Mouse (Mus musculus) gastrocnemius, postnatal 36 days (tissue): ENCODE results near the gene Zfp654. TPM values are rescaled to one million over a fixed set of nuclear protein-coding genes. Genes with fewer than 3 reads are reported as not detected.

ENCODE experiments used
- DNase-seq, 2 experiments: peaks; one replicate each; pipeline ENCODE4 v3.0.0; 2022
- intact Hi-C: fragments of 180-260 bp; cut with DNase I; formaldehyde crosslinking; loops from one replicate; pipeline ENCODE4 v1.15.1; 2025
- long read RNA-seq, 2 experiments: library from polyadenylated mRNA; stranded (forward); transcript quantifications; one replicate each; pipeline ENCODE4 v2.0.0; 2021
- total RNA-seq, 2 experiments: library from RNA; stranded (reverse); gene quantifications; 2 replicates each; pipeline ENCODE4 v1.2.3; 2021

Zfp654 gene
- 1 to 10 TPM; 8.0 to 9.1 TPM for total RNA-seq
- long read RNA-seq, experiment 1, full-length matches to known transcripts, result 2 of 2 reads
- long read RNA-seq, experiment 1, partial matches to known transcripts, result 0 of 2 reads
- long read RNA-seq, experiment 1, other reads (novel, unspliced or antisense), result 0 of 2 reads
- long read RNA-seq, experiment 2, full-length matches to known transcripts, result 1 of 3 reads
- long read RNA-seq, experiment 2, partial matches to known transcripts, result 0 of 3 reads
- long read RNA-seq, experiment 2, other reads (novel, unspliced or antisense), result 2 of 3 reads

DNA sequence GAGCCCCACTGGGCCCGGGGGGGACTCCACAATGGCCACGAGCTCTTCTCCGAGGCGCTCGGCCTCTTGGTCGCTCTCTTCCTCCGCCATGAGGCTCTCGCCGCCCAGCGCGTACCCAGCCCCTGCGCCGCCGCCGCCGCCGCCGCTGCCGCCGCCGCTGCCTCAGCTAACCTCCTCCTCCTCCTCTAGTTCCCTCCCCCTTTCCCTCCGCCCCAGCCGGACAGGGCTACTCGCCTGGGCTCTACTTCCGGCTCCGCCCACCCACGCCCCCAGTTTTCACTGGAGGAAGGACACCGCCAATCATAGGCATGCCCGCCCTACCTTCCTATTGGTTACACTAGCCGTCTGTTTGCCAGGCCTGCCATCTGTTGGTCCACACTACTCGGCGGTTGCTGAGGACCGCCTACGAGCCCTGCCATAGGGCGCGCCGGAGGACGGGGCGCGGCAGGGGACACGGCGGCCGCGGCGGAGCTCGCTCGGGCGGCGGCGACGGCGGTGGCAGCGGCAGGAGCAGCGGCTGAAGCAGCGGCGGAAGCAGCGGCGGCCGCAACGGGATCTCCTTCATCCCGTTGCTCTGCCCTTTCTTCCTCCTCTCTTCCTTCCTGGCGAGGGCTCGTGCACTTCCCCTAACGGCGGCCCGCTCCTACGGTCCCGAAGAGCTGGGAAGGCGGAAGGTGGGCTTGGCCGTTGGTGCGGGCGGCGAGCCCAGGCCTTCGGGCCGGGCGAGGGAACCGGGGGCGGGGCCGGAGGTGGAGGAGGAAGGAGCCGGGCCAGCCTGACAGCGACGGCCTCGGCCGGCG, at the start of gene Zfp654, which contains the start of gene Cggbp1:
TSS of gene Zfp654 (minus strand) at position 90 of the 800 bp plus-strand sequence.
TSS of gene Cggbp1 (plus strand) at position 434 of the 800 bp plus-strand sequence.
- intact Hi-C loops, result loop anchor here (2.0 kb wide), 1 partner anchor 81 kb away; the partner anchor contains the start of gene 4930453N24Rik
- peak; percentile 99 to 100 for DNase-seq

DNA sequence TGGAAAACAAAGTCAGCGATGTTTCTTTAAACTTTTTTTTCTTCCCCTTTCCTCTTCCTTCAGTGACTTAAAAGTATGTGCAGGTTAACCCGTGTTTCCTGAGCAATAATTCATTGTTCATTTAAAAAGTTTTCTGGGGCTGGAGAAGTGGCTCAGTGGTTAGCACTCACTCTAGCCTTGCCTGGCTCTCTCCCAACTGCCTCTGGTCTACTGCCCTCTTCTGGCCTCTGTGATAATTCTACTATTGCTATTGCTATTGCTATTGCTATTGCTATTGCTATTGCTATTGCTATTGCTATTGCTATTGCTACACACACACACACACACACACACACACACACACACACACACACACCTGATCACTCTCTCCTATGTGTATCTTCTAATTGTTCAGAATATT, 47.6 kb upstream of the Zfp654 start:
- DNase-seq, result no peak
- intact Hi-C loops, result no loop called here

DNA sequence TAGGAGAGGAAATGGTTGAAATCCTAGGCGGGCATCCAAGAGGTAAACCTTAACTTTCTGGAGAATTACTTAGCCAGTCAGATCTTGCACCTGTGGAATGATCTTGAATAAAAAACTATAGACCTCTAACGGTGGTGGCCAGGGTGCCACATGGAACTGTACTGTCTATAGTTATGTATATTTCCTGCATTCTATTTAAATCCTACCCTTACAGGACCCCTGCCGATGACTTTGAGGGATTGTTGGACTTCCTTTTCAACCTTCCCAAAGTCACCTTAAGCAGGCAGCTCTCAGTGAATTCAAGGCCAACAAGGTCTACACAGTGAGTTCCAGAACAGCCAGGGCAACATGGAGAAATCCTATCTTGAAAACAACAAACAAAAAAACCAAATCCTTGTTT, 38.0 kb upstream of the Zfp654 start:
- DNase-seq, result no peak
- intact Hi-C loops, result no loop called here

DNA sequence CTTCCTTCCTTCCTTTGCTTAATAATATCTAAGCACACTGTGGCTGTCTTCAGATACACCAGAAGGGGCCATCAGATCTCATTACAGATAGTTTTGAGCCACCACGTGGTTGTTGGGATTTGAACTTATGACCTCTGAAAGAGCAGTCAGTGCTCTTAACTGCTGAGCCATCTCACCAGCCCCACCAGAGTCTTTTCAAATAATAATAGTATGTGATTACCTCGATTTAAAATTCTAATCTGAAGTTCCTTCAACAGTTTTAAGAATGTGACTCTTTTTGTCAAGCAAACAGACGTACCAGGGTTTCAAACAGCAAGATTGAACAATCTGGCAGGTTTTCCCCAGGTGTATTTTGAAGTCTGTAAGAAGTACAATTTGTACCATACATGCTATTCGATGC, 34.1 kb upstream of the Zfp654 start:
- intact Hi-C loops, result no loop called here
- DNase-seq, result no peak

DNA sequence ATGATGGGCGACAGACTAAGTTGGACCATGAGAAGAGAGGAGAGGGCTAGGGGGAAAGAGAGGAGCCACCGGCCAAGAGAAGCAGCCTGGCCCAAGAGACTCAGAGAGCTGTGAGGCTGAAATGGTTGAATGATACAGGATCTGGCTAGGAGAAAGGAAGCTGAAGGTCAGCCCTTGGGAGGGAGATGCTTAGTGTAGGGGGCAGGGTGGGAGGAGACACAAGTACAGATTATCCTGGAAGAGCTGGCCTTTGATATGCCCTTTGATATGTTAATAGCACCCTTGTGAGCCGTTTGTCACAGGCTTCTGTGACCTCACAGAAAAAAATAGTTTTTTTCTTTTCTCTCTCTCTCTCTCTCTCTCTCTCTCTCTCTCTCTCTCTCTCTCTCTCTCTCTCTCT, 33.7 kb upstream of the Zfp654 start:
- DNase-seq, result no peak
- intact Hi-C loops, result no loop called here

DNA sequence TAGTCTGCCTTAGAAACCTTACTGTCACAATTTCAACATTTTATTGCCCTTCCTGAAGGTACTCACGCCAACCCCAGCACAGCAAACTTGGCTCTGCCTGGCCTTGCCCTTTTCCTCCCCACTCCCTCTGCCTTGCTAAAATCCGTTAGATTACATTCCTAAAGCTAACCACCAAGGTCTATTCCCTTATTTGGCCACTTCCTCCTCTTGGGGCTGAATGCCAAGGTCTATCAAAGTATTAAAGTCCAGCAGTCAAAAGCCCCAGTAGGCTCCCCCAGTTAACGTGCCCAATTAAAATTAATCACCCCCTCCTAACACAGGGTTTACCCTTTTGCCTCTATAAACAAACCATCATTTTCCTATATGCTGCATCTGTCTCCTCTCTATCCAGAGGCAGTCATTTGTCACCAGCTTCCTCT, 33.0 kb upstream of the Zfp654 start:
- intact Hi-C loops, result no loop called here
- DNase-seq, result no peak

DNA sequence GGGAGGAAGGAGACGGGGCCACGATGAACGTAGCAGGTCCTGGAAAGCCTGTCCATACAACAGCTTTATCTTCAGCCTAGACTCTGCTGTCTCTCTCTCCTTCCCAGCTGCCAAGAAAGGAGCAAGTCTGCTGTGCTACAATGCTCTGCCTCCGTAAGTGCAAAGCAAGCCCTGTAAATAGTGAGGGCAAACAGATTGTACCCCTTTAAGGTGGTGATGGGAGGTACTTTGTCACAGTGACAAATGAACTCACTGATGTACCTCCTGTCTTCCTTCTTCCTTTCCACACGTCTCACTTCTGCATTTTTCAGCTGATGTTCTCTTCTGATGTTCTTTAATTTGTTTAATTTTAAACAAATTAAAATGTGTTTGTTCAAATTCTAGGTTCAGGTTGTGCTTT, 32.4 kb upstream of the Zfp654 start:
- no peak for DNase-seq
- intact Hi-C loops, result no loop called here

DNA sequence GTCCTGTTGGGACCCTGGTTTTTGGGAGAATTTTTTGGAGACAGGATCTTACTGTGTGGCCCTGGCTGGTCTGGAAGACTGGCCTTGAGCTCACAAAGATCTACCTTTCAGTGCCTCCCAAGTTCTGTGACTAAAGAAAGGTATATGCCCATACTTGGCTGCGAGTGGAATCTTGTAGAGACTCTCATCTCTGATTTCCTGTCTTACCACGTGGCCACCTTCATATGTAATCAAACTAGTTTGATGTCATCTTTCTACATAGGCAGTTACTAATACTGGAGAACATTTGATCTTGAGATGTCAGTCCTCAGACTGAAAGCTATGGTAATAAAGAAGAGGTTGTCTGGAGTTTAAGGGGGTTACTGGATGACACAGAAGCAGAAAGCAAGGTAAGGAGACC, 30.0 kb upstream of the Zfp654 start:
- DNase-seq, result no peak
- intact Hi-C loops, result no loop called here

DNA sequence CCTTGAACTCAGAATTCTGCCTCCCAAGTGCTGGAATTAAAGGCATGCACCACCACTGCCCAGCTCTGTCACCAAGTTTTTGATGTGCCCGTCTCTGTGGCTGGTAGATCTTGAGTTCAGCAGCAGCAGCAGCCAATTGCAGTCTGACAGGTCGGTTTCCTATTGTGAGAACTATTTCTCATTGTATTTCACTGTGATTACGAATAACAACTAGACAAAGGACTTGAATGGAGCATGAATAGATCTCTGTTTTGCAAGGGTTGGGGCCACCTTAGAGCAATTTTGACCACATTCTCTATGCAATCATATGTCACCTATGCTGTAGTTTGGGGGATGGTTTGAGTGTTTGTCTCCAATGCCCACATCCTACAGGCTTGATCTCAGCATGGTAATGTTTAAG, 29.5 kb upstream of the Zfp654 start:
- DNase-seq, result no peak
- intact Hi-C loops, result no loop called here

DNA sequence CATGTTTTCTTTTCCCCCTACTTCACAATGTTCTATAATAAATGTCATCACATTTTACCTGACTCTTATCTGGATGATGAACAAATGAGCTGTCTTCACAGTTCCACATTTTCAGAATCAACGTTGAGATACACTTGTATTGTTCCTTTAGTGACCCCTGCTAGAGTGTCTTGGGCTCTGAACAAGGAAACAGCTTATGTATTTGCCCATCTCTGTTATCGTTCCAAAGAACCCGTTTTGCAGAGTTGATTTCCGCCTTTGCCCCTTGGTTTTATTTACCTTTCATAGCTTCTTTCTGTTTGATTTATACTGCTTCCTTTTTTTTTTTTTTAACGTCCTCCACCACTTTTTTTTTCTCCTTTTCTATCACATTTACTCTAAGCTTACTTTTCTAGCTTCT, 28.3 kb upstream of the Zfp654 start:
- intact Hi-C loops, result no loop called here
- DNase-seq, result no peak

DNA sequence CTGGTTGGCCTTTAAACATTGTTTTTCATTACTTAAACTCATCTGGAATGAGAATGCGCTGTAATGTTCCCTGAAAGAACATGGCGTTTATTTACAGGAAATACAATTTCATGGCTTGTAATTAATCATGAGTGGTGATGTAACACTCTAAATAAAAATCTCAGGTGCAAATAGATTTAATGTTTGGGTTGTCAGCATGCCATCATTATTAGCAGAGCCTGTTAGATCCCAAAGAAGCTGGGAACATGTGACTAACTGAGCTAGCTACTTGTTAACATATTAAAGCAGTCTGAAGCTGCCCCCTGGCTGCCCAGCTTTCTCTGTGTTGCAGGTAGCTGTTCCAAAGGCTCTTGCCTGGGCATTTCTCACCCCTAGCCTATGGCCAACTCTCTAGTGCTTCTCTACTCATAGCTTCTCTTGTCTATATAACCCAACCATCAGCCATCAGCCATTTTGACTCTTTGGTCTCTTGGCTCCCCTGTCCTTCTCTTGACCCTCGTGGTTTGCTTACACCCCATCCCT, 27.2 kb upstream of the Zfp654 start:
- DNase-seq, result no peak
- intact Hi-C loops, result no loop called here

DNA sequence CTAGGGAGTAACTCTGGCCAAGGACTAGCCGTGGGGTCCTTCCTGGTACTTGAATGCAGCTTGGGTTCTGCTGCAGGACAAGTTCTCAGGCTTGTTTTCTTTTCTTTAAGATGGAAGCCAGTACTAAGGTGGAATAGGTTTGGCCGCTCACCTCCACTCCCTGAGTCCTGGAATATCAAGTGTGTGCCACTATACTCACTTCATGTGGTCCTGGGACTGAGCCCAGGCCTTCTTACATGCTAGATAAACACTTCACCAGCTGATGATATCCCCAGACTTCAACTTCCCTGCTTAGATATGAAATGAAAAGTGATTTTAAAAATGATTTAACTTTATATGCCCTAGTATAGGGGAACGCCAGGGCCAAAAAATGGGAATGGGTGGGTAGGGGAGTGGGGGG, 25.9 kb upstream of the Zfp654 start:
- no peak for DNase-seq
- intact Hi-C loops, result no loop called here

DNA sequence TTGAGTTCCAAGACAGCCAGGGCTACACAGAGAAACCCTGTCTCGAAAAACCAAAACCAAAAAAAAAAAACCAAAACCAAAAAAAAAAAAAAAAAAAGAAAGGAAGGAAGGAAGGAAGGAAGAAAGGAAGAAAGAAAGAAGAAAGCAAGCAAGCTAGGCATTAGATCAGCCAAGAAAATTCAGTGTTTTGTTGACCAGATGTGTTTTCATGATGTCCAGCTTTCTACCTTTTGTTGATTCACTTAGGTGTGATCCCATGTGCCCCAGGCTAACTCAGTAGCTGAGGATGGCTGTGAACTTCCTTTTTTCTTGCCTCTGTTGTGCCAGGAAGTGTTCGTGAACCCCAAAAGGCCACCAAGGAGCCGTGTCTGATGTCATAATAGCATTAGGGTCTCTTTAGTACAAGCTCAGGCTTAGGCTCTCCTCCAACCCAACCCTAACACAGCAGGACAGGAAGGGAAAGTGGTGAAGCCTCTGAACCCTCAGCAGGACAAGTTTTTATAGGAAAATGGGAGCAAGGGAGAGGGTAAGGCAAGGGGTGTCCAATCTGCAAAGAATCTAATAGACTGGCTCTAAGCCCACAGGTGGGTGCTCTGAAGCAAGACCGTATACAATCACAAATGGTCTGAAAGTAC, 25.3 kb upstream of the Zfp654 start:
- intact Hi-C loops, result no loop called here
- no peak for DNase-seq

DNA sequence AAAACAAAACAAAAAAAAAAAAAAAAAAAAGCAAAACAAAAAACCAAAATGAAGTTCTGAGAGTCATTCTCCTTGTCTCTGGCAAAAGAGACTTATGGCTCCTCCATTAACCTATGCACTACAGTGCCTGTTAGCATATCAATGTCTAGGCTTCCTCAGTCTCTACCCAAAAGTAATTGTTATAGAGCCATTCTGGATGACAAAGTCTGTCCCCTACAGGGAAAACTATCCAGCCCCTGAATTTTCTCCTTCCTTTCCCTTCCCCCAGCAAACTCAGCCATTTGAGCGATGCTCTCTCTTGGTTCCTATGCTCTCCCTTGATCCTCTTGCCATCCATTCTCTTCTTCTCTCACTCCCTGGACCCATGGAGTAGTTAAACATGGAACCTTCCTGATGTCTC, 24.4 kb upstream of the Zfp654 start:
- intact Hi-C loops, result no loop called here
- DNase-seq, result no peak

DNA sequence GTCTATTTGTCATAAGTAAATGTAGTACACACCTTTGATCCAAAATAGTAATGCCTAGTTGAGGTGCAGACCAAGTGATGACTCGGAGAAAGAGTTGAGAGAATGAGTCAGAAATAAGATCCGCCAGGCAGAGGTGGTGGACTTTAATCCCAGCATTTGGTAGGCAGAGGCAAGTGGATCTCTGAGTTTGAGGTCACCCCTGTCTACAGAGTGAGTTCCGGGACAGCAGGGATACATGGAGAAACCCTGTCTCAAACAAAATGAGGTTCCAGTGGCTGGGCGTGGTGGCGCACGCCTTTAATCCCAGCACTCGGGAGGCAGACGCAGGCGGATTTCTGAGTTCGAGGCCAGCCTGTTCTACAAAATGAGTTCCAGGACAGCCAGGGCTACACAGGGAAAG, 23.9 kb upstream of the Zfp654 start:
- DNase-seq, result no peak
- intact Hi-C loops, result no loop called here

DNA sequence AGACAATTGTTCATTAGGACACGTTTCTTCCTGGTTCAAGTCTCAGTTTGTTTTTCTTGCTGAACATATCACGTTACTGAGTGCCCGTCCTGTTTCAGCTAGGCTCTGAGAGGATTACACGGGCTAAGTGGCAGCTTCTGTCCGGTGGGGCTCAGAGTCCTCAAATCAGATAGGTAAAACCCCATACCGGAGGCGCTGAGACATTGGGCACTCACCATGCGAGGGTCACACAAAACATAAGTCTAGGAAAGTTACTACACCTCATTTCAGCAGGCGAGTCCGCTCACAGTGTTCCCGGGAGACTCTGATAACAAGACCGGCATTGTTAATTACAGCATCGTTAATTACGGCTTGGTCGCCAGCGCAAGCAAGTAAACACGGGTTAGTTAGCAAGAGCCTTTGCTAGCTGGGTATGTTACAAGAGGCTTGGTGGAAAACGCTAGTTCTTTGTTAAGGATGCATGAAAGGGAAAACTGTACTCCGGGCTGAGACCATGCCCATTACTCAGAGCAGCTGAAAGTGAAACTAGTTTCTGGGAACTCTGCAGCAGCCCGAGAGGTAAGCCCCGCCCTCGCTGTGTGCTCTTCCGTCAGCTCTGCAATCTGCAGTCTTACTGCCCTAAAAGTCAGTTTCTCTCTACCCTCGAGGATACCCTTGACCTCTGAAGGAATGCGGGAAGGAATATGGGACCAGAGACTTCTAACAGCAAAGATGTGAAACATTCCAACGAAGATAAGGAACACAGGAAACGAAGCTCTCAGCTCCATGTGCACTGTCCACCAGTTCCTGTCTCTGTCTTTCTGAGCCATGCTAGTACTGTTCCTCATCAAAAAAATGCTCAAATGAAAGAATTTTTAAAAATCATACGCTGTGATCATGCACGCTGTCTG, 22.2 kb upstream of the Zfp654 start:
- intact Hi-C loops, result no loop called here
- peak; percentile 41 to 68 for DNase-seq

DNA sequence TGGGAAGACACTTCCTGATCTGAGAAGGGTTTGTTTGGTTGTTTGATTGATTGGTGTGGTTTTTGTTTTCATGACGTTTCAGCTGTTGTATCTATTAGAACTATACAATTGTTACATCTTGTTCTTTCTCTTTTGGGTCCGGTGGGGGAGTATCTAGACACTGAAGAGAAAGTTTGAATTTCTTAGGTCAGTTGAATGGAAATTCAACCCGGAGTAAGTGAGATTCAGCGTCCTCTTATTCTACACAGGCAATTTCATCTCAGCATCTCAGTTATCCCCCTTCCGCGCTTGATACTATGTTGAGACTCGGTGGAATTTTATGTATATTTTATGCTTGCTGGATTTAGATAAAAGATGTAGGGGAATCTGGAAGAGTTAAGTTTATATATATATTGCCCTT, 21.4 kb upstream of the Zfp654 start:
- DNase-seq, result no peak
- intact Hi-C loops, result no loop called here

DNA sequence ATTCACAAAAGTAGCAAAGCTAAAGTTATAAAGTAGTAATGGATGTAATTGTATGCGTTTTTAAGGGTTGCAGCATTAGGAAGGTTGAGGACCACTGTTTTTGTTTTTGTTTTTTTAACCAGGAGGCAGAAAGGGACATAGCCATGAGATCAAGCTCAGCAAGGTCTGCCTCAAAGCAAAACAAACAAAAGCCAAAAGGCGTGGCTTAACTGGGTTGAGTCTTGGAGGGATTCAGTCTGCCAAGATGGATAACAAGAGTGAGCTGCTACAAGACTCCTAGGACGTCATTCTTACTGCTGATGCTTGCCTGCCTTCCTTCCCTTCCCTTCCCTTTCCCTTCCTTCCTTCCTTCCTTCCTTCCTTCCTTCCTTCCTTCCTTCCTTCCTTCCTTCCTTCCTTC, 20.8 kb upstream of the Zfp654 start:
- intact Hi-C loops, result no loop called here
- DNase-seq, result no peak

DNA sequence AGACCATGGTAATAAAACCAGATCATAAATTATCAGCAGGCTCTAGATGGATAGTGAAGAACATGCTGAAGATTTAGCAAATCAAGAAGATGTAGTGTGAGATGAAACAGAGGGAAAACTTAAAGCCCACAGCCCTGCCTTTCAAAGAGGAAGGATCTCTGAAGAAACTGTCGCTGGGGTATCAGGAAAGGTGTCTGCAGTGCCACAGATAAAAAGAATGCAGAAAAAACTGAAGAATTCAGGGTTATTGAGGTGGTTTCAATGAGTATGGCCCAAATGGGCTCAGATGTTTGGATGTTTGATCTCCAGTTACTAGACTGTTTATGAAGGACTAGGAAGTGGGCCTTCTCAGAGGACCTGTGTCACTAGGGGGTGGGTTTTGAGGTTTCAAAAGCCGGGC, 18.2 kb upstream of the Zfp654 start:
- intact Hi-C loops, result no loop called here
- DNase-seq, result no peak

DNA sequence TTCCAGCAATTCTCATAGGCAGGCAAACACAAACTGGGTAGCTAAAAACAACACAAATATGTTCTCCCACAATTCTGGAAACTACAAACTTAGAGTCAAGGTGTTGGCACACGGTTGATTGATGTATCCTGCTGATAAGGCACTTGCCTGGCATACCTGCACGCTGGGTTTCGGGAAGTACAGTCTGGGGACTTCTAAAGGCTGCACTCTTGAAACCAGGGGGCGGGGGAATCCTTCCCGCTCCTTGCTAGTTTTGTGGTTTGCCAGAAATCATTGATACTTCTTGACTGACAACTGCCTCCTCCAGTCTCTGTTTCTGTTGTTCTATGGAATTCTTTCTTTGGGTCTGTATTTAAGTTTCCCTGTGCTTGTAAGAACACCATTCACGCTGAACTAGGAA, 17.2 kb upstream of the Zfp654 start:
- no peak for DNase-seq
- intact Hi-C loops, result no loop called here
